Mouse (Mus musculus) MEL-GATA-1-ER (cell line): ENCODE measurements around the gene Pacs2.
A peak's percentile ranks its signal among the peaks of the same experiment; 100 is the strongest.

Experiments used
- DNase-seq: peaks from one replicate; pipeline ENCODE4 v3.0.0-alpha.2; 2012; ENCODE audit warnings: low read depth; ENCODE audit errors: extremely low read depth

Pacs2 gene

DNA sequence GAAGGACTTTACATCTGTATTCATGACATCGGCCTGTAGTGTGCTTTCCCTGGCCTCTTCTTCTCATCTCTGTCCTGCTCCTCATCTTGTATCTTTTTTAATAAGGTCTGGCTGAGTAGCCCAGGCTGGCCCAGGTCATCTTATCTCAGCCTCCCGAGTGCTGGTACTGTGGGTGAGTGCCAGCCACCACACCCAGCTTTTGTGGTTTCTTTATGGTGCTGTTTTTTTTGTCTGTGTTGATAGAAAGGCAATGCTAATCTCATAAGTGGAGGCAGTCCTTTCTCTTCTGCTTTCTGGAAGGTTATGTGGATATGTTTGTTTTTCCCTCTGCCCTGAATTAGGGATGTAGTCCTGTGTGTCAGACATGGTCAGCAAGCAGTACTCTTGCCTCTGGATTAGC lies 28.2 kb downstream of the Pacs2 start:
- peak; percentile 99 for DNase-seq

DNA sequence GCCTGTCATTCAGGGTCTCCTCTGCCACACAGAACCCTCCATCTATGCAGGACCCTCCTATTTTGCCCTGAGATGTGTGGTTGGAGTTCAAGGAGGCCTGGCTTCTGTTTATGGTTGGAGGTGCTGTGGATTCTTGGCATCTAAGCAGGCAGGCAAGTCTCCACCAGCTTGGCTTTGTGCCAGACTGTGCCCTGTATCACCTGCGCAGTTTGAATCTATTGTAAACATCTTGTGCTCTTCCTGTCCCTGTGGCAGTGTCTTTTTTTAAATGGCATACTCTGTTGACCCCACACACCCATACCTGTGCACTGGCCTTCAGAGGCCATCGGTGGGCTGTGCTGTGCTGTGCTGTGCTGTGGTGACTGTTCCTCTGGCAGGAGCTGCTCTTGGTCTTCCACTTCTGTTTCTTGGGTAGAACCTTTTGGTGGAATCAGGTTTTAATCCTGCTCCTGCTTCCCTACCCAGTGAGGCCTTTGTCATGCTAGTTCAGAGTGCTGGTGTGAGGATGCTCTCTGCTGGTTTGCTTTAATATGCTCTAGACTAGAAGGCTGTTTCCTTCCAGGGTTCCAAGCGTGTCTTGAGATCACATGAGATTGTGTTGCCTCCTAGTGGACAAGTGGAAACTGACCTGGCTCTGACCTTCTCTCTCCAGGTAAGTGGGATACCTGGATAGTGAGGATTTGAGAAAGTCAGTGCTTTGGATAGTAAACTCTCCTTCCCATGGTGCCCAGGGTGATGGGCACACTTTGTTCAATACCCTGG lies 30.8 kb downstream of the Pacs2 start:
- no peak for DNase-seq

DNA sequence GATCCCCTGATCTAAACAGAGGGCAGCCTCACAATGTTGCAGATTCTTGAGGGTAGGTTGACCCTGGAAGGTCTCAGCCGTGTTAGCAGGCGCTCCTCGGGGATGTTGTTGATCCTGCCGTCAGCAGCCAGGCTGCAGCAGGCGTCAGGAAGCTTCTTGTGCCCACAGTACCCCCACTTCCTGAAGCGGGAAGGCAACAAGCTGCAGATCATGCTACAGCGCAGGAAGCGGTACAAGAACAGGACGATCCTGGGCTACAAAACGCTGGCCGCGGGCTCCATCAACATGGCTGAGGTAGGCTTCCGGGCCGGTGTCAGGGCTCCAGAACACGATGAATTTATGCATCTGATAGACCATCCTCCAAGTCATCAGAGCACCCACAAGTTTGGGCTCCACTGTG lies 32.6 kb downstream of the Pacs2 start:
- no peak for DNase-seq

DNA sequence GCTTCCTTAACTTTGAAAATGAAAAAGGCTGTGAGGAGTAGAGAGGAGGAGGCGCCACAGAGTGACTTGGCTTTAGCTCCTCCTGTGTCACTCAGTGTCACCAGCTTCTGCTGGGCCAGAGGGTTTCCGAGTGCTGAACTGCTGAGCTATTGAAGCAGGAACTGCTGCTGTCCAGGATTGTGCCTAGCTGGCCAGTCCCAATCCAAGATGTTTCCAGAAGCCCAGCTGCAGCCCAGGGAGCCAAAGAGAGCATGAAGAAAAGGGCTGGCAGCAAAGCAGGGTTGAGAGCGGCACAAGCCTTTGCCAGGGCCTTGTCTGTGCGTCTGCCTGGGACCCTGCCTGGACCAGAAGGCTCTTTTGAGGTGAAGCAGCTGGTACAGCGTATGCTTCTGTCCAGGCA lies 33.8 kb downstream of the Pacs2 start:
- no peak for DNase-seq

DNA sequence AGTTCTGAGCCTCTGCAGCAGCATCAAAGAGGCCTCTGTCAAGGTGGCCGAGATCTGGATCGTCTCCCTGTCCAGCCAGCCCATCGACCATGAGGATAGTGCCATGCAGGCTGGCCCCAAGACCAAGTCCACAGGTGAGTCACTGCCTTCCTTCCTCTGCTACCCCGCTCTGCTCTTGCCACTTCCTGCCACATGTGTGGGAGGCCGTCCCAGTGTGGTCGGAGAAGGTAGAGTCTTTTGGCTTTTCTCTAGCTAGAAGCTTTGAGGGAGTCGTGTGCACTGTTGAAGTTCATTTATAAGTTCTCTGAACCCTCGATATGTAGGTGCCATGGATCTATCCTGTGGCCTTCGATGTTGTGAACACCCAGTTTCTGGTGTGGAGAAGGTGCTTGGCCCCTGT lies 35.5 kb downstream of the Pacs2 start:
- no peak for DNase-seq

DNA sequence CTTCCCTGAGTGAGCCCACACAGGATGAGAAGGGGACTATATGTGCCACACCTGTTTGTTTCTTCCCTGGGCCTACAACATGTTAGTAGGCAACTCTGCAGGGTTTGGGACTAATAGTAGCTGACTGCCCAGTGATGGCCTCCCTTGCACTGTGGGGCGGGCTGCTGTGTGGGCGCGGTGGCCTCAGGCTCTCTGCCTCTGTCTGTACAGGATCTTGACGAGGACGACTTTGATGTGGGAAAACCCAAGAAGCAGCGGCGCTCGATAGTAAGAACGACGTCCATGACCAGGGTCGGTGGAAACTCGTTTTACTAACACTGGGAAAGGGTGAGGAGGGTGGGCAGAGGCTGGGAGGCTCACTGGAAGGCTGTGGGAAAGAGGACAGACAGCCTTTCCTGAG lies 36.4 kb downstream of the Pacs2 start:
- no peak for DNase-seq

DNA sequence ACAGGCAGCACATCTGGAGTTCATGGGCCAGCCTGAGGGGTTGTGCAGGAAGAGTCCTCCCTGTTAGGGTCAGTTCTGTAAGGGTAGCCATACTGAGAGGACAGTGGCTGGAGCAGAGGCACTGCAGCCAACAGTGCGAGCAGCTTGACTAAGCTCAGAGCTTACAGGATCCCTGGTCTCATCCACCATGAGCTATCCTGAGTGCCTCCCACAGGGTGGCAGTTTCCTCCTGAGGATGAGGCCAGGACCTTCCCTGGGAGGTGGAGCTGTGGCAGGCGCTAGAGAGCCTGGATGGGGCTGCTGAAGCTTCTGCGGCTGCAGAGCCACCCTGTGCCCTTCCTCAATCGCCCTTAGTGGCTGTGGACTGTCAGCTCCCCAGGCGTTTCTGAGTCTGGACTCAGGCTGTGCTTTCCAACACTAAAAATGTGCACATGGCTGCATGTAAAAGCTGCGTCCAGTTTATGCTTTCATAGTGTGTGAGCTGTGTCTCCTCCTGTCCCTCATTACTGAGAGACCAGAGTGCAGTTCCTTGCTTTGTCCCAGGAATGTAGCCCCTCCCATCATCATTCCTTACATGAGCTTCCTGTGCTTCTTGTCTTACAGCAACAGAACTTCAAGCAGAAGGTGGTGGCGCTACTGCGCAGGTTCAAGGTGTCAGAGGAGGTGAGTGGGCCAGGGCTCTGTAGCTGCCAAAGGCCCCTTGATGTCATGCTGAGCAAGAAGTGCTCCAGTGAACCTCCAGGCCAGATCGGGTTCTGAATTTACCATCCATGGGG lies 37.5 kb downstream of the Pacs2 start:
- no peak for DNase-seq

DNA sequence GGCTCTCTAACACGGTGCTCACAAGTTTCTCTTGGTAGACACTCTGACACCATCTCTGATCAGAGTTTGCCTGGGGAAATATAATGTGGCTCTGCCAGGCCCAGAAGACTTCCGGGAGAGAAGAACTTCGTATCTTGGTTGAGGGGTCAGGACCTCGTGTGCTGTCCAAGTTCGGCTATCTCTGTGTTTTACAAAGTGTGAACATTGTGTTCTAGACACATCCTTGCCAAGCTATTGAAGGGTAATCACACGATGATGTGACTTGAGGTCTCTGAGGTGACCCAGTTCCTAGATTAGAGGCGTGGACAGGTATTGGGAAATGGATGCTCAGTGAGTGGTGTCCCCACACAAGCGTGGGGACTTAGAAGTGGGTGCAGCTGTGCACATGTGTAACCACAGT lies 41.8 kb downstream of the Pacs2 start:
- DNase-seq: no peak

DNA sequence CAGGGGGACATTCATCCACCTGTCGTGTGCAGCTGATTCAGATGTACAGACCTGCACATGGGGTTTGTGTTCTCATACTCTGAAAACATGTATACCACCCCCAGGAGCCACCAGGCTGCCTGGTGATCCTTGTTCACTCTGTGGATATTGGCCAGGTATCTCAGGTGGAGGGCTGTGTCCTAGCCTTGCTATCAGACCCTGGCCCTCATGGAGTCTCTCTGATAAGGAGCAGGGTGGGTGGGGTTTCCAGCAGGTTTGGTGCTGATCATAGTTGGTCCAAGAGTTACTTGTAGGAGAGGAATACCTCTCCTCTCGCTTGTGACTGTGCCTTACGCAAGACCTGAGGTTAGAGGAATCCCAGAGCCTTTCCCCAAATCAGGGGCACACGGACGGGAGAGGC lies 45.9 kb downstream of the Pacs2 start:
- no peak for DNase-seq

DNA sequence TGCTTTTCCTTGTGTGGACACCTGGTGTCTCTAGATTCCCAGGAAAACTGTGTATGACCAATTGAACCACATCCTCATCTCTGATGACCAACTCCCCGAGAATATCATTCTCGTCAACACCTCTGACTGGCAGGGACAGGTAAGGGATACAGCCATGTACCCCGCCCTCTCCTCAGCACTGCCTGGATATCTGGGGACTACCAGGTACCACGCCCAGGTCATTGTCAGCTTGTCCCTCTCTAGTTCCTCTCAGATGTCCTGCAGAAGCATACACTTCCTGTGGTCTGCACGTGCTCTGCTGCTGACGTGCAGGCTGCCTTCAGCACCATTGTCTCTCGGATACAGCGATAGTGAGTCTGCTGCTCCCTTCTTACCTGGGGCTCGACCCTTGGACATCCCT lies 47.3 kb downstream of the Pacs2 start:
- no peak for DNase-seq

DNA sequence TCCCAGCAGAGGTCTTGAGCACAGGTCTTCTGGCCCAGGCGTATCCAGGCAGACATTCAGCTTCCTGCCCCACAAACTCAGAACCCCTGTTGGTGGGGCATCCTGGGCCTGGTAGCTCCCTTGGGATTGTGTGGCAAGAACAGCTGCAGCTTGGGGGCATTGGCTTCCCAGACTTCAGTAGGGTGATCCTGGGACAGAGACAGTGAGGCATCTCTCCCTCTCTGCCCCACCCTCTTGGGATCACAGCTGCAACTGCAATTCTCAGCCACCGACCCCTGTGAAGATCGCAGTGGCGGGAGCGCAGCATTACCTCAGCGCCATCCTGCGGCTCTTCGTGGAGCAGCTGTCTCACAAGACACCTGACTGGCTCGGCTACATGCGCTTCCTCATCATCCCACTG lies 47.9 kb downstream of the Pacs2 start:
- no peak for DNase-seq

DNA sequence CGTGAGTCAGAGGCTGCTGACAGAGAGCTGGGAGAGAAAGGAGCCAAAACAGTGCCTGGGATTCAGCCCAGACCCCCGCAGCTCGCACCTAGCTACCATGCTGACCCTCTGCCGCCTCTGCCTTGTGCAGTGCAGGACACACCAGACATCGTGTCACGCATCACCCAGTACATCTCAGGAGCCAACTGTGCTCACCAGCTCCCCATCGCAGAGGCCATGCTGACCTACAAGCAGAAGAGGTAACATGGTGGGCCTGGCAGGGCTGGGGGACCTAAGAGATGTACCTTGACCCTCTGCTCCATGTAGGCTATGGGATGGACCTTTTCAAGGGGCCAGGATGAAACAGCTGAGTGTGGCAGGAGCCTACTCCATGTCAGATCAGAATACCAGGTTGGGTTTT lies 49.4 kb downstream of the Pacs2 start:
- DNase-seq: no peak

DNA sequence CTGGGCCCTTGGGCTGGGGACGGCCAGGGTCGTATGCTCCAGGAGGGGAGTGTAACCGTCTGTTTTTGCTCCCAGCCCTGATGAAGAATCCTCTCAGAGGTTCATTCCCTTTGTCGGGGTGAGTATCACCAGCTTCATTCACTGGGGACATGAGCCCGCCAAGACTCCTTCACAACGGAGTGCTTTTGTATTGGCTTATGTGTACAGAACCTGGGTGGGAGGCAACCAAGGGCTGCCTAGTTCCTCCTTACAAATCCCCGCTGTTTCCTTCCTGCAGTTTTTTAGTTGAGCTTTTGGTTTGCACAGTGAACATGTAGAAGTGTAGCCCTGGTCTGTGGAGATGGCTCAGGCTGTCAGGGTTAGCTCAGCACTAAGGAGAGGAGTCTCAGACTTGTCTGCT lies 53.7 kb downstream of the Pacs2 start:
- no peak for DNase-seq

DNA sequence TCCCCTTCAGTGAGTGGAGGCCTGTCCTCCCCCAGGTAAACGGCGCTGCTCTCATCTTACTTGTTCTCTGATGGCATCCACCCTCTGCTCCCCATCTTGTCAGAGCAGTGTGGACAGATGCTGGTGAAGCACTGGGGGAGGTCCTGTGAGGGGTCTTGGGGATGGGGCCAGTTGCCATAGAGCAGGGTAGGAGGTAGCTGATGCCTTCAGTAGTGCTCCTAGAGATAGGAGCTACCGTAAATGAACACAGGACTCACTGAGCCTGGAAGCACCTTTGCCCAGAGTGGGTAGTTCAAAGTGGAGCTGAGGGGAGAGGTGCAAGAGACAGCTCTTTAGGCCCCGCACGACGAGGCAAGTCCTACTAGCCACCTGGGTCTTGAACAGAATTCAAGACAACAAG lies 55.1 kb downstream of the Pacs2 start:
- no peak for DNase-seq

DNA sequence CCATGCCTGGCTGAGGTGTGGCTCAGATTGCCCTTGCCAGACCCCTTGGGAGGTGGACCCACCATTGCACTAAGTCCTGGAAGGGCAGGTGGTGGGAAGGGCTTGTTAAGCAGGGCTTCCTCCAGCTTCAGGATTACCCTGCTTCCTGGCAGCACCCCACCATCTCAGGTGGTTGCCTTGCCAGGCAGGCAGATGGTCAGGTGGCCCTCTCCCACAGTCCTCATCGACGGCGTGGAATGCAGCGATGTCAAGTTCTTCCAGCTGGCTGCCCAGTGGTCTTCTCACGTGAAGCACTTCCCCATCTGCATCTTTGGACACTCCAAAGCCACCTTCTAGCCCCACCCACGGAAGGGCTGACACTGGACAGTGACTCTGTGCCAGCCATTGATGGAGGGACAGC lies 57.0 kb downstream of the Pacs2 start:
- DNase-seq: no peak

DNA sequence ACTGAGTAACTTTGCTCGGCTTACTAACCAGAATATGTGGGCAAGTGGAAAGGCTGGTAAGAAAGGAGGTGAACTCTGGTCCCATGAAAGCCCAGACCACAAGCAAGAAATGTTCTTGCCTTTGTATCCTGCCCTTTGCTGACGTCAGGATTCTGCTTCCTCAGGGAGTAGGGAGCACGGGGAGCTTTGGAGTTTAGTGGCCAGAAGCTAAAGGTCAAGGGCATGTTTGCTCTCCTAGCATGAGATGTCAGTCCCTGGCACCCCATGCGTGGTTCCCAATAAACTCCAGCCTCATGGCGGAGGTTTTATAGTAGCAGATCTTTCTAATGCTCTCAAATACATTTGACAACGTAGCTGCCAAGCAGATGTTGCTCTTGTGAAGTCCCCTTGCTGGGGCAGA lies 57.5 kb downstream of the Pacs2 start:
- no peak for DNase-seq

DNA sequence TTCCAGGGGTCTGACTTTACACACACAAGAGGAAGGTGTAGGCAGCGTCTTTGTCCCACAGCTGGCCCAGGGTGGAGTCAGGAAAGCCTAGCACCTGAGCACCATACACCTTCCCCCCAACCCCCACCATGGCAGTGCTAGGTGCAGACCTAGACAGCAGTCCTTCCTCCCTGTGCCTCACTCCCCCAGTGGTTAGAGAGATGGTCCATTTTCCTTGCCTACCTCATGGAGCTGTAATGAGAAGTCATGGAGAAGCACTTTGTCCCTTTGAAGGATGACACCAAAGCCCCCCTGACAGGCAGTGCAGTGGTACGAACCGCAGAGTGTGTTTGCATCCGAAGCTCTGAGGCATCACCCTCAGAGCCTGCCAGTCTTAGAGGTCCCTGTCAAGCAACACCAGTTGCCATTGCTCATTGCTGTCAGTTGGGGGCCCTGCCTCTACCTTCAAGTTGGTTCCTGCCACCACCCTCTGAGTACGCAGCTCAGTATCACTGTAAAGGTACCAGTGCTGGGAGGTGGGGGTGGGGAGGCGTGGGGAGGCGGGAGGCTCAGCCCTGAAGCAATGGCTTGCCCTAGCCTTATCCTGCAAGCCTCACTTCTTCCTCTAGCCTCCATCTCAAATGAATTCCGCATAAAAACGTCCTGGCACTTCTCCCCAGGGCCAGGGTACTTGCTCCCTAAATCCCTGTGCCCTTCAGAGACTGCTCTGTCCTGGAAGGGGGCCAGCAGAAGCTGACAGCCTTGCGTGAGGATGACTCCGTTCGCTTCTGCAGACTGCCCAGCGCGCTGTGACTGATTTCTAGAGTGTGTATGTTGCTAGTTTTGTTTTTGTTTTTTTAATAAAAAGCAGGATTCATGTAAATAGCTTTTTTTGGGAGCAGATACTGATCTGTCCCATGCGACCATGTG lies 59.4 kb downstream of the Pacs2 start:
- DNase-seq: no peak

DNA sequence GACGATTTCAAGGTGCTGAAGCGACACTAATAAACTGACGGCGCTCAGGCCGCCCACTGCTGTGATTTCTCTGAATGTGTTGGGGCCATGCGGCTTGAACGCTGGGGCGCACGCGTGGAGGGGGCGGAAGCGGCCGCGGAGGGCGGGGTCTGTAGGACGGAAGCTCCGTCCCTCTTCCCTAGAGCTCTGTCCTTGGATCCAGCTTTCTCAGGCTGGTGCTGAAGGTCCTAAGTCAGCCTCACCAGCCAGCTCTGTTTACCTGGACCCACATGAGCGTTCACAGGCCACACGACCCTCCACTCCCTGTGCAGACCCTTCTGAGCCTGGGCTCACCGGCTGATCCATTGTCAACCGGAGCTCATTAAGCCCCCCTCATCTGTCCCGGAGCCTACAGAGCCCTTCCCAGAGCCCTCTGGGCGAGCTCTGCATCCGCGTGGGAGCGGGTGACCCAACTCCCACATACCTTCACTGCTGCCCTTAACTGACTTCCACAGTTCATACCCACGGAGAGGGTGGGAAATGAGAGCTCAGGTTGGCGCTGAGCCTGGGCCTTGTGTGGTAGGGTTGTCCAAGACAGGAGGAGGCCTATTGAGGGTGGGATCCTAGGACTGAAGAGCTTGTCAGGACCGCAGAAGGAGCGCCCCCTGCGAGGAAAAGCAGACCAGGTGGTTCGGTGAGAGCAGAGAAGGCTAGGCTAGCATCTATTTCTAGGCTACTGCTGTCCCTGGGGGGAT lies 60.2 kb downstream of the Pacs2 start, which contains the start of gene Tex22:
Gene Tex22 (plus strand): TSS at position 174 of the 734 bp plus-strand sequence.
- DNase-seq: peak; percentile 75

DNA sequence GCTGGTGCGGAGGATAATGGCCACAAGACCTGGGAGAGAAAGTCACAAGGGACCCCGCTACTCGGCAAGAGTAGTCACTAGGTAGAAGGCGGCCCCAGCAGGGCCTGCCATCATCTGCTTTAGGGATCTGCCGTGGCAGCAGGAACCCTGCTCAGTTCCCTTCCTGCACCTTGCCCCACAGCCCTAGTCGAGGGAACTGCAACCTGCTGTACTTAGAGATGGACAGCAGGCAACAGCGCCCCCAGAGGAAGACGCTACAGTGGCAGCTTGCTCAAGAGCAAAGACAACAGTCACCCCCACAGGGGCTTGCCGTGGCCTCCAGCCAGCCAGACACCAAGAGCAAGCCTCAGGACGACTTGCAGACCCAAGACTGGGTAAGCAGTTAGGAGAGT lies 60.8 kb downstream of the Pacs2 start:
- DNase-seq: peak; percentile 97

DNA sequence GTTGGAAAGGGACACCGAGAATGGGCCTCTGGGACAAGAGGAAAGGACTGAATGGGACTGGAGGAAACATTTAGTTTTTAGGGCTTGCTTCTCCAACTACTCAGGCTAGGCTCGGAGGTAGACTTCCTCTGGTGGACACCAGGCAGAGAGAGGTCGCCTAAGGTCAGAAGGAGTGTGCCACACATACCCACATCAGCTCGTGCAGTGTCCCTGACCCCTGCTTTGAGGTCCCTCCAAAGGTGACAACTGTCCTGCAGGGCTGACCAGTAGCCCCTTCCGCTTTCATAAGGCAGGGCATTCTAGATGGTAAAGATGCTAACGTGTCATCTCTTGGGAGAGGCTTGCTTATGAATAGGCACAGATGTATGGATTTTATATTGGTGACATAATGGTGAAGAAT lies 61.2 kb downstream of the Pacs2 start:
- no peak for DNase-seq

DNA sequence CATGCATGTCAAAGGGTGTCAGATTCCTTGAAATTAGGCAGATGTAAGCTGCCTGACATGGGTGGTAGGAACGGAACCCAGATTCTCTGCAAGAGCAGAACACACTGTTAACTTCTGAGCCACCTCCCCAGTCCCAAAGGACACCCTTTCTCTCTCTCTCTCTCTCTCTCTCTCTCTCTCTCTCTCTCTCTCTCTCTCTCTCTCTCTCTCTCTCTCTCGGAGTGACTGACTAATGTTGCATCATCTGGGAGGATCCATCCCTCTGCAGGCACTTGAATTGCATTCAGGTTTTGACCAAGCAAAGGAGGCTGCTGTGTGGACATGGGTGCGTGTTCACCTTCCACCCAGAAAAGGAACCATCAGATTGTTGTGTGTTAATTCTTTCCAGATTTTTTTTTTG lies 73.0 kb downstream of the Pacs2 start:
- DNase-seq: no peak
